ENCODE assay signal across 11 mouse cellular contexts in genomic region chrX:9060952-9061351, GRCm38 (mm10). TPM values are rescaled to one million over a fixed set of nuclear protein-coding genes. Genes with fewer than 3 reads are reported as not detected.
A peak's percentile ranks its signal among the peaks of the same experiment; 100 is the strongest.
DNase-seq lines count a peak whose midpoint lies in the region; ATAC-seq and TF ChIP-seq lines count a peak whose summit lies in the region.
"Not testable (repeated sequence)": the region's sequence is repeated elsewhere in the genome, so short reads cannot be mapped to it uniquely, and the experiment has no call there.
"Had no signal": no experiment of that assay in that cellular context is flagged by ENCODE, and none has a peak within 500 bp of the region (broad histone marks: within the 10 kb centered on the region; RNA-seq: fewer than 3 reads in every experiment).

No protein-coding gene starts in this region.

- H3K4me2 ChIP-seq in kidney, postnatal 0 days (ENCODE audit: low read length); midbrain, postnatal 0 days (ENCODE audit: low read depth, low read length, poor library complexity, severe bottlenecking): not testable (repeated sequence)

- not testable (repeated sequence) for H3K27me3 ChIP-seq in kidney, postnatal 0 days (ENCODE audit: insufficient read depth, low read length); midbrain, postnatal 0 days (ENCODE audit: insufficient read depth, low read length)

- ATAC-seq in common myeloid progenitor, adult 5-6 weeks (replicated peaks; ENCODE audit: low read depth, poor library complexity, severe bottlenecking) = peak; percentile 66
- not testable (repeated sequence) for ATAC-seq in kidney, postnatal 0 days (replicated peaks; ENCODE audit: low FRiP score, low read depth)
- ATAC-seq in midbrain, postnatal 0 days (ENCODE audit: low FRiP score) = 0 out of 2 replicates have a peak, but pooled peaks have one; percentile 34

- not testable (repeated sequence) for H3K4me1 ChIP-seq in kidney, postnatal 0 days (replicated peaks; ENCODE audit: insufficient read depth, low read length); midbrain, postnatal 0 days (ENCODE audit: insufficient read depth, low read length)

- peak; percentile 40; the same call in 1 of the 2 replicates for TF ChIP-seq CTCF in kidney, postnatal 0 days (IDR thresholded peaks at IDR 0.05; ENCODE audit: low read depth)
- peak; percentile 54 for TF ChIP-seq CTCF in midbrain, postnatal 0 days (IDR thresholded peaks at IDR 0.05)

- DNase-seq in B cell, adult 2 months = peak; percentile 46 to 67
- DNase-seq in adrenal gland, adult 8-10 months = peak; percentile 54
- peak; percentile 90 for DNase-seq in heart, adult 11 months
- DNase-seq in kidney, postnatal 0 days (ENCODE audit: low spot score); midbrain, postnatal 0 days (ENCODE audit: low spot score): not testable (repeated sequence)
- DNase-seq in left cerebral cortex, postnatal 14 days (ENCODE audit: low spot score in 2 of 2) = peak; percentile 80 to 96
- peak; percentile 78 for DNase-seq in testis, postnatal 10 days (ENCODE audit: low spot score)

- 25% methylated on average over 6 of the region's 9 CpGs for WGBS in kidney, postnatal 0 days
- WGBS in midbrain, postnatal 0 days = 23% methylated on average over 4 of the region's 9 CpGs

- not testable (repeated sequence) for H3K9me3 ChIP-seq in kidney, postnatal 0 days (replicated peaks; ENCODE audit: low read length); midbrain, postnatal 0 days (ENCODE audit: low read length)

- not testable (repeated sequence) for H3K36me3 ChIP-seq in kidney, postnatal 0 days (ENCODE audit: insufficient read depth, low read length); midbrain, postnatal 0 days (ENCODE audit: insufficient read depth, low read length)

- not testable (repeated sequence) for H3K9ac ChIP-seq in kidney, postnatal 0 days (ENCODE audit: low read depth, low read length); midbrain, postnatal 0 days (replicated peaks; ENCODE audit: low read length, poor library complexity, severe bottlenecking)

- H3K27ac ChIP-seq in kidney, postnatal 0 days; midbrain, postnatal 0 days (ENCODE audit: low read depth, low read length): not testable (repeated sequence)

- H3K4me3 ChIP-seq in kidney, postnatal 0 days (replicated peaks; ENCODE audit: low read depth, low read length); midbrain, postnatal 0 days (ENCODE audit: low read depth, low read length): not testable (repeated sequence)

- intact Hi-C loops in left cerebral cortex, postnatal 14 days (cut with DNase I) = not testable (repeated sequence)

RNA-seq across cellular contexts. Expression of gene Fthl17f, which starts 1.9 kb away (rescaled TPM):
- not detected for total RNA-seq in adrenal gland, adult 8-10 months (2022)
- total RNA-seq in common myeloid progenitor, adult 5-6 weeks (2017) = not detected in 2 replicates
- polyA plus RNA-seq in kidney, postnatal 0 days (2015; fragmentation: Nextera tagmentation; extraction: Ambion mirVana) = not detected in 2 replicates
- not detected for total RNA-seq in left cerebral cortex, postnatal 14 days (2021)
- not detected in 2 replicates for total RNA-seq in midbrain, postnatal 0 days (2014; rRNA removed)
- polyA plus RNA-seq in midbrain, postnatal 0 days (2015; fragmentation: Nextera tagmentation; extraction: Ambion mirVana) = not detected in 2 replicates
- polyA plus RNA-seq: embryonic facial prominence, embryonic 11.5 days; heart, embryonic 11.5 days; midbrain, embryonic 12.5 days had no signal

RNA-seq across cellular contexts. Expression of gene Fthl17e, which starts 27.7 kb away (rescaled TPM):
- total RNA-seq in adrenal gland, adult 8-10 months (2022) = not detected
- total RNA-seq in common myeloid progenitor, adult 5-6 weeks (2017) = not detected in 2 replicates
- not detected in 2 replicates for polyA plus RNA-seq in kidney, postnatal 0 days (2015; fragmentation: Nextera tagmentation; extraction: Ambion mirVana)
- total RNA-seq in left cerebral cortex, postnatal 14 days (2021) = not detected
- total RNA-seq in midbrain, postnatal 0 days (2014; rRNA removed) = not detected in 2 replicates
- polyA plus RNA-seq in midbrain, postnatal 0 days (2015; fragmentation: Nextera tagmentation; extraction: Ambion mirVana) = not detected in 2 replicates
- polyA plus RNA-seq: embryonic facial prominence, embryonic 11.5 days; heart, embryonic 11.5 days; midbrain, embryonic 12.5 days had no signal

RNA-seq across cellular contexts. Expression of gene 4930402K13Rik, which starts 43.4 kb away (rescaled TPM):
- not detected for total RNA-seq in adrenal gland, adult 8-10 months (2022)
- total RNA-seq in common myeloid progenitor, adult 5-6 weeks (2017) = not detected in 2 replicates
- polyA plus RNA-seq in kidney, postnatal 0 days (2015; fragmentation: Nextera tagmentation; extraction: Ambion mirVana) = not detected in 2 replicates
- not detected for total RNA-seq in left cerebral cortex, postnatal 14 days (2021)
- total RNA-seq in midbrain, postnatal 0 days (2014; rRNA removed) = not detected in 2 replicates
- polyA plus RNA-seq in midbrain, postnatal 0 days (2015; fragmentation: Nextera tagmentation; extraction: Ambion mirVana) = not detected in 2 replicates
- polyA plus RNA-seq: embryonic facial prominence, embryonic 11.5 days; heart, embryonic 11.5 days; midbrain, embryonic 12.5 days had no signal
